Mouse (Mus musculus): Measurements from ENCODE around the gene Ccl28.

- TF ChIP-seq CTCF (IDR thresholded peaks at IDR 0.05; ENCODE audit: extremely low read depth, insufficient read depth, insufficient read length, insufficient replicate concordance), result no peak
- TF ChIP-seq POLR2A (IDR thresholded peaks at IDR 0.05; ENCODE audit: low read depth, low read length), result no peak
Measured at GRCm38 (mm10) chr13:119648891-119649698, 25.5 kb downstream of the Ccl28 start.

Data from spleen, adult 2 months (tissue).